Mouse (Mus musculus) stomach, postnatal 0 days (tissue): ENCODE measurements around the gene Agmat. TPM values are rescaled to one million over a fixed set of nuclear protein-coding genes. Genes with fewer than 3 reads are reported as not detected.

Experiments
- ATAC-seq: fragments of 200-750 bp; cut with Nextera tagmentation; 2 replicates; pipeline ENCODE4 v1.8.0; 2017; ENCODE audit not compliant: low FRiP score, low TSS enrichment
- DNase-seq: peaks from one replicate; pipeline ENCODE4 v3.0.0-alpha.2; 2016; ENCODE audit warnings: low spot score
- H3K27ac ChIP-seq: fragments of 300-500 bp; sonication (generic); replicated peaks from 2 replicates; pipeline ENCODE4 v1.5.1; 2014; ENCODE audit warnings: mild to moderate bottlenecking, control low read depth
- H3K27me3 ChIP-seq: fragments of 300-500 bp; sonication (generic); 2 replicates; pipeline ENCODE4 v1.6.1; 2014; ENCODE audit warnings: low read length; ENCODE audit not compliant: control insufficient read depth, insufficient read depth
- H3K36me3 ChIP-seq: fragments of 300-500 bp; sonication (generic); 2 replicates; pipeline ENCODE4 v1.6.1; 2014; ENCODE audit warnings: low read length, mixed read lengths; ENCODE audit not compliant: control insufficient read depth, insufficient read depth
- H3K4me1 ChIP-seq: fragments of 300-500 bp; sonication (generic); replicated peaks from 2 replicates; pipeline ENCODE4 v1.6.1; 2014; ENCODE audit warnings: antibody characterized with exemption; ENCODE audit not compliant: control insufficient read depth, insufficient read depth
- H3K4me2 ChIP-seq: fragments of 300-500 bp; sonication (generic); replicated peaks from 2 replicates; pipeline ENCODE4 v1.6.1; 2014; ENCODE audit warnings: low read depth, mild to moderate bottlenecking, control low read depth, moderate library complexity
- H3K4me3 ChIP-seq: fragments of 300-500 bp; sonication (generic); 2 replicates; pipeline ENCODE4 v1.5.1; 2014; ENCODE audit warnings: low read depth, low read length, control low read depth
- H3K9ac ChIP-seq: fragments of 300-500 bp; sonication (generic); 2 replicates; pipeline ENCODE4 v1.6.1; 2014; ENCODE audit warnings: mild to moderate bottlenecking, low read length, control low read depth, mixed read lengths
- H3K9me3 ChIP-seq: fragments of 300-500 bp; sonication (generic); 2 replicates; pipeline ENCODE4 v1.6.1; 2016; ENCODE audit warnings: low read length; ENCODE audit not compliant: control insufficient read depth
- CTCF ChIP-seq: IDR thresholded peaks from 2 replicates; pipeline ENCODE4 v1.5.1; 2016; ENCODE audit warnings: antibody characterized with exemption, low read depth, mild to moderate bottlenecking, moderate library complexity
- EP300 ChIP-seq: optimal IDR thresholded peaks from 2 replicates; pipeline ENCODE3; 2016; ENCODE audit warnings: antibody characterized with exemption
- WGBS: fragments of 180-500 bp; shearing (Covaris S2); extraction: QIAGEN DNeasy Blood & Tissue Kit; methylation state at CpG from one replicate; pipeline ENCODE4 v1.1.7; 2014; 5-methylcytosine and 5-hydroxymethylcytosine counted together
- polyA plus RNA-seq: library from polyadenylated mRNA; unstranded; fragments of >200 nt; fragmentation: Nextera tagmentation; extraction: Ambion mirVana; gene quantifications from 2 replicates; pipeline ENCODE4 v1.2.1, GENCODE M21; 2015

Agmat gene
- polyA plus RNA-seq, 1 experiment from 2014 or later, result 0.13 TPM

DNA sequence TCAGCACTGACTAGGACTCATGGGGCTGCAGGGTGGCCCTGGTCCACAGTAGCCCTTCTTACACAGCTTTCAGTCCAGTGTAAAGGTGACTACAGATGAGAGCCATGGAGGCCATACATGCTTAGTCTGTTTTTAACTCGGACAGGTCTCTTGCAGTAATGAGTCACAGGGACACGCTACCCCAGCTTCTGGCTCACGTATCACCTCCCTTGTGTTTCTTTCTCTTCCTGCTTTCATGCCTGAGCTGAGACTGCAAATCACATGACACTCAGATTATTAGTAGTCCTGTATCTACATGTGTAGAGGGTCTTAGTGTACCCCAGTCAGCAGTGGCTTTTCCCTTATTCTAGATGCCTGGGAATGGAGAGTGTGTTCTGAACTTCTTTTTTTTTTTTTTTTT lies 18.5 kb downstream of the Agmat start:
- no peak for ATAC-seq
- TF ChIP-seq EP300 (no peak), CTCF (no peak)
- no peak overlapping the region for H3K4me2 ChIP-seq
- no peaks in the 10 kb centered on the region for H3K27me3 ChIP-seq
- H3K4me1 ChIP-seq, result no peaks in the 10 kb centered on the region; the same call in 1 of the 2 replicates
- no peak overlapping the region for H3K9ac ChIP-seq
- H3K27ac ChIP-seq, result no peak overlapping the region
- no peak overlapping the region for H3K4me3 ChIP-seq
- whole genome bisulfite sequencing, result 91% methylated on average over 3 of the region's 3 CpGs
- peaks cover 34% of the 10 kb centered on the region for H3K36me3 ChIP-seq
- no peaks in the 10 kb centered on the region for H3K9me3 ChIP-seq
- DNase-seq, result no peak

- 0 out of 2 replicates have a peak overlapping the region, but pooled peaks have one; percentile 14 for H3K4me2 ChIP-seq
- H3K9me3 ChIP-seq, result no peaks in the 10 kb centered on the region
- H3K9ac ChIP-seq, result no peak overlapping the region
- peaks cover 39% of the 10 kb centered on the region for H3K36me3 ChIP-seq
- DNase-seq, result no peak
- no peak overlapping the region for H3K4me3 ChIP-seq
- WGBS, result 65% methylated on average over 8 of the region's 8 CpGs
- H3K27ac ChIP-seq, result peak overlapping the region; percentile 79
- 0 out of 2 replicates have a peak, but pooled peaks have one; percentile 6 for ATAC-seq
- no peaks in the 10 kb centered on the region for H3K27me3 ChIP-seq
- TF ChIP-seq CTCF (no peak), EP300 (no peak)
- H3K4me1 ChIP-seq, result no peaks in the 10 kb centered on the region; the same call in 1 of the 2 replicates
These were observed 19.8 kb downstream of the Agmat start for GRCm38 (mm10) chr4:141766316-141766667.

DNA sequence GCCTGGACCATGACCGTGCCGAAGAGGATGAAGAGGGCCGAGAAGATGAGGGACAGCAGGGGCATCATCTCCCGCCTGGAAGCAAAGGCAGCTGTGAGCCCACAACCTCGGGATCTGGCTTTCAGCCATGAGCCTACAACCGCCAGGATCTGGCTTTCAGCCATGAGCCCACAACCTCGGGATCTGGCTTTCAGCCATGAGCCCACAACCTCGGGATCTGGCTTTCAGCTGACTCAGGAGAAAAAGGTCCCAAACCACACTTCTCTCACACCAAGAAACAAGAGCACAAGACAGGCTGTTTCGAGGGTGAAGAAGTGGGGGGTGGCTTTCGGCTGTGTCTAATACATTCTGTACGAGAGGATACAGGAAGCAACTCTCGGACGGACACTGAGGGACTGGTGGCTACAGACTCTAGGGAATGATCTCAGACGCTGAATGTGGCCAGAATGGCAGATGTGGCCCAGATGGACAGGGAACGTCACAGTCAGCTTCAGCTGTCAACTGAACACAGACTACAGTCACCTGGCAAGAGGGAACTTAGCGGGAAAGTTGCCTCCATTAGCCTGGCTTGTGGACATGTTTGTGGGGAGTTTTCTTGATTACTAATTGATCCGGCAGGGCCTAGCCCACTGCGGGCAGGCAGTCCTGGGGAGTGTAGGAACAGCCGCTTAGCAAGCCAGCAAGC lies 20.3 kb downstream of the Agmat start:
- Histone ChIP-seq H3K9me3 (no peaks in the 10 kb centered on the region), H3K4me2 (peak overlapping the region; percentile 32; the same call in 1 of the 2 replicates), H3K9ac (peak overlapping the region; percentile 35; the same call in 1 of the 2 replicates), H3K4me1 (no peaks in the 10 kb centered on the region; the same call in 1 of the 2 replicates), H3K27ac (peak overlapping the region; percentile 79), H3K4me3 (no peak overlapping the region), H3K27me3 (no peaks in the 10 kb centered on the region), H3K36me3 (peaks cover 37% of the 10 kb centered on the region)
- ATAC-seq (peak; percentile 63), DNase-seq (peak; percentile 23)
- TF ChIP-seq CTCF (no peak), EP300 (no peak)
- WGBS, result 35% methylated on average over 19 of the region's 19 CpGs

DNA sequence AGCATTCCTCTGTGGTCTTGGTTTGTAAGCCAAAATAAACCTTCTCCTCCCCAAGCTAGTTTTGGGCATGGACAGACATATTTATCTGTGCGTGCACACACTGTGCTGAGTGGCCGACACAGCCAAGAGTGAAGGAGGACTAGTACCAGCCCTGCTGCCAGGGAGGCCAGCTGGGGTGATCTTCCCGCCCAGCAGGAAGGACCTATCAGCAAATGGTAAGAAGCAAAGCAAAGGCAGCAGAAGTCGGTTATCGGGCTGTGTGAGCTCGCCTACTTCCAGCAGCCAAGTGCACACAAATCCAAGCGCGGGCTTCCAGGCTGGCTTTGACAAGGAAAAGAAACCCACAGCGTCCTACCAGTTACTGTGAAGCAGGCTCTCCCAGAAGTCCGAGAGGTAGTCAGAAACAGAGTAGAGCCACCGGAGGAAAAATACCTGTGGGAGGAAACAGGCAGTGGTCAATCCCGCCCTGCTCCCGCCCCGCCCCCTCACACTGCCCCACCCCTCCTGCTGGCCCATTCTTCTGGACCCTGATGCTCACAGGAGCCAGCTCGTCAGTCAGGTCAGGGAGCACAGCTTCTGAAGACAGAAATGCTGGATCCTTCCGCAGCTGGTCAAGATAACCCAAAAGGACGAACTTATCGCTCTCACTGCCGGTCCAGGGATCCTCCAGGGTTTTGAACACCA lies 21.0 kb downstream of the Agmat start:
- WGBS, result 45% methylated on average over 19 of the region's 19 CpGs
- Histone ChIP-seq H3K4me1 (no peaks in the 10 kb centered on the region; the same call in 1 of the 2 replicates), H3K9ac (peak overlapping the region; percentile 35; the same call in 1 of the 2 replicates), H3K9me3 (no peaks in the 10 kb centered on the region), H3K4me2 (peak overlapping the region; percentile 32), H3K36me3 (peaks cover 33% of the 10 kb centered on the region), H3K27ac (peak overlapping the region; percentile 79), H3K4me3 (no peak overlapping the region), H3K27me3 (no peaks in the 10 kb centered on the region)
- peak; percentile 60 for DNase-seq
- ATAC-seq, result peak; percentile 75
- no peak for TF ChIP-seq EP300
- TF ChIP-seq CTCF, result no peak

DNA sequence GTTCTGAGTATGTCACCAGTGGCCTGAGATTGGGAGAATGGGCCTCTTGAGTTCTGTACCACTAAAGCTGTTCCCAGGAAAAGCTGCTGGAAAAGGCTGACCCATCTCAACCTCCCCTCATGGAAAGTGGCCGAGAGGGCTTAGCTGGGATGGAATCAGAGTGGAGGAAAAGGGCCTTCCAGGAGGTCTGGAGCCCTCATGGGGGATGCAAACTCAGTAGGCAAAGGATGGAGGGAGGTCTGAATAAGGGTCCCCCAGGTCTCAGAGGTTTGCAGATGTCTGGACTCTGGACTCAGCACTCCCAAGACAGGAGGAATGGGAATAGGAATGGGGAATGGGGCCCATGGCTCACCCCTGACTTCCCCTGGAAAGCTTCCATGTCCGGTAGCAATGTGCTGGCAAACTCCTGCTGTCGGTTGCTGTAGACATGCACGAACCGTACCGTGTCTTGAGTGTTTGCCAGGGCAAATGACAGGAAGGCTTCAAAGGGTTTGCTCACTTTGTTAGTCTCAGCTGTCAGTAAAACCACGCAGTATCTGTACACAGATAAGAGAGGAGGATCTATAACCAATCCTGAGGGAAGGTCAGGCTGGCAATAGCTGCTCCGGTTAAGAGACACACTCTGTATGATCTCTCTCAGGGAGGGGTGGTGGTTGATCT lies 23.2 kb downstream of the Agmat start:
- Histone ChIP-seq H3K36me3 (peaks cover 35% of the 10 kb centered on the region), H3K27me3 (no peaks in the 10 kb centered on the region), H3K9me3 (no peaks in the 10 kb centered on the region), H3K4me3 (no peak overlapping the region), H3K27ac (no peak overlapping the region), H3K4me2 (no peak overlapping the region), H3K4me1 (no peaks in the 10 kb centered on the region; the same call in 1 of the 2 replicates), H3K9ac (no peak overlapping the region)
- DNase-seq (no peak), ATAC-seq (no peak)
- 66% methylated on average over 8 of the region's 8 CpGs for WGBS
- no peak for TF ChIP-seq EP300
- TF ChIP-seq CTCF, result no peak
